Mouse (Mus musculus): ENCODE results near the gene M1ap.

Gene M1ap

DNA sequence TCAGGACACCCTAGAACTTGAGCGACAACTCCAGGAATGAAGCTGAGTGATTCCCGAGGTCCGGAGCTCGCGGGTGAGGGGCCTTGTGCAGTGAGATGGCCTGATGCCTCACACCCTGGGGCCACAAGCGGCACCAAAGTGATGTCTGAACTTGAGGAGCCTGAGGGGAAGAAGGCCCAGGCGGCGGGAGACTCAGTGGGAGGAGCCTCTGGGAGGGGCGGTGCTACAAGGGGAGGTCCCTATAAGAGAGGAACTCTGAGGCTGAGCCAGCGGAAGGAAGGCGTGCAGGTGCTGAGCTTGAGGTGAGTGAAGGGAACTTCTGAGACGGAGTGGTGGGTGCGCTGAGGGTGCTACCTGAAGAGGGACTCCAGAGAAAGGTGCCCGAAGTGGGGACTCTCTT, at the start of gene M1ap:
Gene M1ap, plus strand, starts transcription at position 252 of the 400 bp plus-strand sequence.
- no peak for DNase-seq

DNA sequence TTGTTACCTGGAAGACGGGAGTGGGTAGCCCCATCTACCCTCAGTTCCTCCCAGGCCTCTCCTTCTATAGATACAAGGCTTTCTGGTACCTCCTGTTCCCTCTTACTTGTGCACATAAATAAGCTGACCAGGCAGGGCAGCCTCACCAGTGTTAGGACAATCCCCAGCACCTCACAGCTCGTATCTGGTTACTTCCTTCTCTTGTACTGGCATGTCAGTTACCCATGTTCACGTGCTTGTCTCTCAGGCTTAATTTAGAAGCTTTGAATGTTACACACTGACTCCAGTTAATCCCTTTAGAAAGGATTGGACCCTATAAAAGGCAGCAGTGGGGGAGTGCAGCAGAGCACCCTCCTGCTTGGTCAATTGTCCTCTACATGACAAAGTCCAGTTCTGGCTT, 49.4 kb upstream of the M1ap start:
- DNase-seq = no peak

DNA sequence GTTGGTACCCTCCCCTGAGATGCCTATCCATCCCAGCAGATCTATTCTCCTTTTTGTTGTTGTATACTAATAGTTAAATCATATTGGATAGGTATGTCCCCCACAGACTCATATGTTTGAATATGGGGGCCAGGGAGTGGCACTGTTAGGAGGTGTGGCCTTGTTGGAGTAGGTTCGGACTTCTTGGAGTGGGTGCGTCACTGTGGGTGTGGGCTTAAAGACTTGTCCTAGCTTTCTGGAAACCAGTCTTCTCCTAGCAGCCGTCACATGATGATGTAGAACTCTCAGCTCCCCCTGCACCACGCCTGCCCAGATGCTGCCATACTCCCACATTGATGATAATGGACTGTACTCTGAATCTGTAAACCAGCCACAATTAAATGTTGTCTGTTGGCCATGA, 48.5 kb upstream of the M1ap start:
- no peak for DNase-seq

DNA sequence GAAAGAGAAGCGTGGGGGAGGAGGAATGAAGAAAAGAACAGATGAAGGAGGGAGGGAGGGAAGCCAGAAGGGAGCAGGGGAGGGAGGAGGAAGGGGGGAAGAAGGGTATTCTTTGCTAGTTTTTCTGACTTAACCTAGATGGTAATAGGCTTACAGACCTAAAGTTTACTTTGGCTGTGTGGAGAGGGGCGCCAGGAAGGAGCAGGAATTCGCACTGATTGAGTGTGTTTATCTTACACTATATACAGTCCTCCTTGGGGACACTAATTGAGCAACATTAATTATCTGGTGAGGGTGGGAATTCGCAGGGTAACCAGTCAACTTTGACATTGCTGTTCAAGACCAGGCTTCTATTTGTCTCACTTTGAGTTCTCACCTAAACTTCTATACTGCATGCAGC, 48.0 kb upstream of the M1ap start:
- DNase-seq = no peak

GRCm38 (mm10) chr6:82902559-82902958, 44.1 kb upstream of the M1ap start:
- no peak for DNase-seq

DNA sequence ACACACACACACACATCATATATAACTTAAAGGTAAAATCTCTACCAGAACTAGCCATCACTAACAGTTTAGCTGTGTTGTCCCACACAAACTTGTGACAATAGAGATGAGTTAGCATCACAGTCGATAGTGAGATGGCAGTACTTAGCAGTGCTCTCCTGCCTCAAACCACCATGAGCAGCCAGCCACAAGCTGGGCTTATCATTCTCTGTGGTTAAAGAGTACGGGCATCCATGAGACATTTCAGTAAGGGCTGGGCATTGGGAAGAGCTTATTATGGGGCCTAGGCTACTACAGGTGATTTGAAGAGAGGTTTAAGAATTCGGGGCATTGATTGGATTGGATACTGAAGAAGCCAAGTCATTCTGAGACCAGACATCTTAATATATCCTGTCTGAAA, 39.7 kb upstream of the M1ap start:
- no peak for DNase-seq

DNA sequence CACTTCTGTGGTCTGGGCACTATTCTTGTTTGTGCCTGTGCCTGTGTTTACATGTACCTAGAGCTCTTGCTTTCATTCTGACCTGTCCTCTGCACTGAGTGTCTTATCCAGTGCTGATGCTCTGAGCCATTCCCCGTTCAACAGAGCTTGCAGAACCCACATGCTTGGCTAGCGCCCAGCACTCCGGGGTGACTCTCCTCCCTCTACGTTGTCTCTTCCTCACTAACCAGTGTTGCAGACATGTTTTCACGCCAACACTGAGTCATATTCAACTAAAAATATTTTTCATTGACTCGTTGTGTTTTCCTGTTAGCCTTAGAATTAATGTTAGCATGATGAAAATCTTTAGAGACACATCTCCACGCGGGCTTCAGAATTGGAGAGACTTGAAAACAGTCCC, 38.7 kb upstream of the M1ap start:
- DNase-seq = no peak

- no peak for DNase-seq
These were observed 37.4 kb upstream of the M1ap start for GRCm38 (mm10) chr6:82909136-82909855.

DNA sequence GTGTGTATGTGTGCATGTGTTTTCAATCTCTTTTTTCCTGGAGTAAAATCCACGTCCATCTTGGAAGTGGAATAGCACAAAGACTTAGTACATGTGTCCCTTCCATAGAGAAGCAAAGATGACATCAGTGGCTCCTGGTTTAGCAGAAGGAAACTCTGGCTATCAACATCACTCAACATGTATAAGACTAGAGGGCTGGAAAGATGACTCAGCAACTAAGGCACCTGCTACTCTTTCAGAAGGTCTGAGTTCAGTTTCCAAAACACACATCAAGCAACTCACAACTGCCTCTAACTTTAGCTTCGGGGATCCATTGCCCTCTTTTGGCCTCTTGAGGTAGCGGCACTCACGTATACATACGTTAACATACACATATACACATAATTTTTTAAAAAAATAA, 35.4 kb upstream of the M1ap start:
- DNase-seq = no peak

DNA sequence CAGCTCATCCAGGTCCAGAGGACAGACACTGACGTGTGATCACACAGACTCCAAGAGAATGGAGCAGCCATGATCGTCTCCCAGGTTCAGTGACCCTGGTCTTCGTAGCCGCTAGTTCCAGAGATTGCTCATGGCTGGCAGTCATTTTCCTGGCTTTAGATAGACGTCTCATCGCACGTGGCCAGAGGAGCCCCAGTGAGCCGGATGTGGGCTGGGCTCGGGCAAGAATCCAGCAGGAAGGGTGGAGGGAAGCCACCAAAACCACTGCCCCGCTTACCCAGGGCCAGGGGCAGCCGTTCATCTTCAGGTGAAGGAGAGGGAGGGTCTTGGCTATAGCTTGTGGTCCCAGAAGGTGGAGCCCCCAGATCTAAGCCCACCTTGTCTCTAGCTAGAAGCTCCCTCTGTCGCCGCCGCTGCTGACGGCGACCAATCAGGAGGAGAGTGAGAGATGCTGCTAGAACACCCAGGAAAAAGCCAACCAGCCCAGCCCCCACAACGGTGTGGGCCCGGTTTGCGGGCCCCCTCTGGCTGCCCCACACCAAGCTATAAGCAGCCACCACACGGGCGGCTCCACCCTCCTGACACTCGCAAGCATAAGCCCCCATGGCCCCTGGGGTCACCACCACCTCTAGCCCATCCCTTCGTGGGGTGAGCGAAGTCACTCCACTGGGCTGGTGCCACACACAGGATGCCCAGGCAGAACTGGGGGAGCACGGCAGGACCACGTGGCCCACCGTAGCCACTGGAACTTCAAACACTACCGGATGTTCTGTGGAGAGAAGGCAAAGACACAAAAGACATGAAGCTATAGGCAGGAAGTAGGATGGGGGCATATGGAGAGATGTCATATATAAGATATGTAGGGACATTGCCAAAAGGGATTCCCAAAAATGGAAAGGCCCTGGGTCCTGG, 33.1 kb upstream of the M1ap start:
- peak in 1 of 2 experiments; percentile 8 for DNase-seq

DNA sequence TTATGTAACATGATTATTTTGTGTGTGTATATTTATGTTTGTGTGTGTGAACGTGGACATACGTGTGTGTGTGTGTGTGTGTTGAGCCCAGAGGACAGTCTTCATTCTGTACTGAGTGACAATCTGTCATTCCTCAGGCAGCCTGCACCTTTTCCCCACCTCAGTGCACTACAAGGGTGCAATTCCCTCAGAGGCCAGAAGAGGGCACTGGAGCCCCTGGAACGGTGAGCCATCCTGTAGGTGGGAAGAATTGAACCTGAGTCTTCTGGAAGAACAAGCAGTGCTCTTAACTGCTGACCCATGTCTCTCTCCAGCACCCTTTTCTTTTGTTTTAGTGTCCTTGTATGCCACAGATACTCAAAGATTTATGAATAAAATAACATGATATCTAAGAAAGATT, 30.8 kb upstream of the M1ap start:
- DNase-seq = peak in 1 of 2 experiments; percentile 71

GRCm38 (mm10) chr6:82916459-82916858, 30.2 kb upstream of the M1ap start:
- no peak for DNase-seq

DNA sequence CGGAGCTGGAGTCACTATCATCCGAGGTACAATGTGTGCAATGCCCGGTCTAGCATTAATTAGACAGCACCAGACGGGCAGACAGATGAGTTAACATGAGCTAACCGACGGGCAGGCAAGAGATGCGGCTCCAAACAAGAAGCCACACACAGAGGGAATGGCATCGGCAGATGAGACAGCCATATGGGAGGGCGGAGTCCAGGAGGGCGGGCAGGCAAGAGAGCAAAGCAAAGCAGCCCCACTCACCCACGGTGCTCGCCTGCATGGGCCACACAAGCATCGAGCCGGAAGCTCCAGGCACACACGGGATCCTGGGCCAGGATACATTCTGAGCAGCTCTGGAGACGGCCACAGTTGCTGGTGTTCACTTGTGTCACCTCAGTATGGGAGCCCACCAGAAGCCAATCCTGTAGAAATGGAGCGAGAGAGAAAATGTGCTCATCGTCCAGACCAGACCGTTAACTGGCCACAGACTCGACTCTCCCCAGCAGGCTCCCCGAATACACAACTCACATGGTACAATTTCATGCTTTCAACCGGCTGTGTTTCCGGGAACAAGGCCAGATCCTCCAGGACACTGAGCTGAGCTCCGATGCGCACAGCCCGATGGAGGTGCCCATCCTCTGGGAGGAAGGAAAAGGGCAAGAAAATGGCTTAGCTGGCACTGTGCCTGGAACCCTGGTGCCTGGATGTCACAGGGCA, 29.5 kb upstream of the M1ap start:
- no peak for DNase-seq

DNA sequence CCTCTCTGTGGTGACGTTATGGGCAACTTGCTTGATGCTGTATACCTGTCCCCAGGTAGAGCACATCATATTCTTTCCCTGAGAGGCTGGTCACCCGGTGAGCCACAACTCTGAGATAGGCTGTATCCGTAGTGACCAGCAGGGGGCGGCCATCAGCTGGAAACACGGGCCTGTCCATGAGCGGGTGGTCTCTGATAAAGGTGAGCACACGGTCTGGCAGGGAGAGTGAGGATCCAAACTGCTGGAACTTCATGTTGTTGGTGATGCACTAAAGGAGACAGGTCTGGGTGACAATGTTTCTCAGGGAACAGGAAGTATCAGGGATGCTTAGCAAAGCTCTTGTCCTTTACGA, 28.9 kb upstream of the M1ap start:
- peak; percentile 48 to 55 for DNase-seq

DNA sequence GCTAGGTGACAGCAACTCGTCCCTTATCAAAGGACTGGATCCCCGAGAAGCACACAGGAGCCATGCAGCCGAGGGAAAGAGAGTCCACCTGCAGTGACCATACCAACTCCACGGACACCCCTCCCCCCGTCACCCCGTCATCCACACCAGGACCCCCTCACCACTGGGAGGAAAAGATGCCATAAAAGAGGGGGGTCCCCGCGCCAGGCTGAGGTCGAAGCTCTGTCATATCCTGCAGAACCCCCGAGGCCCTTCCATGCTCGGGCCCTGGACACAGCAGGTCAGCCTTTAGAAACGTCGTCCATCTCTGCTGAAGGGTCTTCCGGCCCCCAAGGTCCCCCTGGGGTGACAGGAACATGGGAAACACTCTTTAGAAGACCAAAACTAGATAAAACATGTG, 28.3 kb upstream of the M1ap start:
- DNase-seq = no peak

DNA sequence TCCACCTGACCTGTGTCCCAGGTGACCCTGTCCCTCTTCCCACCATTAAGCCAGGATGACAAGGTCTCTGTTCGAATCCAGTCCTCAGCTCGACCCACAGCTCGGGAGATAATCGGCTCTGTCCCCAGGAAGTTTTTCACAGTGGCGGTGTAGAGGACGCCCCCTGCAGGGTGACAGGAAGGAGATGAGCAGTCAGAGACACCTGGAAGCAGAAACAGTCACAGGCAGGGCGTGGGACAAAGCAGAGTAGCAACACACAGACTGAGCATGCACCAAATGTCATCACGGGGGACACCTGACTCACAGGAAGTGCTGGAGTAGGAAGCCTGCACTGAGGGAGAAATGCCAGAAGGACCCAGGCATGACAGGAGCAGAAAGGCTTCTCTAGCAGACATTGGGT, 27.2 kb upstream of the M1ap start:
- no peak for DNase-seq

DNA sequence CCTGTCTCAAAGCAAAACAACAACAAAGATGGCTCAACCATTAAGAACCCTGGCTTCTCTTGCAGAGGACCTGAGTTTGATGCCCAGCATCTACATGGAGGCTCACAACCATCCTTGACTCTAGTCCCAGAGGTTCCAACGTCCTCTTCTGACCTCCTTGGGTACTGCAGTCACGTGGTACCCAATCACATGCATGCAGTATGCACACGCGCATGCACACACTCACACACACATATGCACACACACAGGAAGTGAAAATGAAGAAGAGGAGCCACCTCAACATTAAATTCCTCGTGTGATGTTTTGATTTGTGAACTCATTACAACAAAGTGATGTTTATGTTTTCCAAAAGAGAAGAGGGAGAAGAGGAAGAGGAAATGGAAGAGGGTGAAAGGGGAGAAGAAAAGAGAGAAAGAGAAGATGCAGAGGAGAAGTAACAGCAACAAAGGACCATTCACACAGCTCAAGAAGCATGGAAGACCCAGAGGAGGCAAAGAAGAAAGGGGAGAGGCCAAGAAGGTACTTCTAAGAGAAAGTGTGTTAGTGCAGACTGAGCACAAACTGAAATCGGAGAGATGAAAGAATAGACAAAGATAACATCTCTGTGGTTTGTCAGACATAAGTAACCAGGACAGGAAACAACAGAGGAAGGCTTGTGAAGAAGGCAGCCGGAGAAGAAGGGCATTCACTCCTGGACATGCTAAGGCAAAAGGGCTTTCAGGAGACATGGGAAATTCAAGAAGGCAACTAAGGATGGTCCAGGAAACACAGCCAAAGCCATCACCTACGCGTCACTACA, 25.1 kb upstream of the M1ap start:
- DNase-seq = no peak

DNA sequence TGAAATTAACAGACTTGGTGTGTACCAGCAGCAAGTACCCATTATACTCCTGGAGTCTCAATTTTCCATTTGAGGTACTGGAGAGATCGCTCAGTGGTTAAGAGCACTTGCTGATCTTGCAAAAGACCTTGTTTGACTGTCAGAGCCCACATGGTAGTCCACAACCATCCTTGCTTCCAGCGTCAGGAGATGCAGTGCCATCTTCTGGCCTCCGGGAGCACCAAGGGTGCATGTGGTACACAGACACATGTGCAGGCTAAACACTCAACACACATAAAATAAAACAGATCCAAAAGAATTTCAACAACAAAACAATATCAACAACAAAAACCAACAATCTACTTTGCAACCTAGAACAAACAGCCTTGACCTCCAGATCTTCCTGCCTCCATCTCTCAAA, 21.7 kb upstream of the M1ap start:
- no peak for DNase-seq

GRCm38 (mm10) chr6:82926106-82926505, 20.6 kb upstream of the M1ap start:
- DNase-seq = no peak

DNA sequence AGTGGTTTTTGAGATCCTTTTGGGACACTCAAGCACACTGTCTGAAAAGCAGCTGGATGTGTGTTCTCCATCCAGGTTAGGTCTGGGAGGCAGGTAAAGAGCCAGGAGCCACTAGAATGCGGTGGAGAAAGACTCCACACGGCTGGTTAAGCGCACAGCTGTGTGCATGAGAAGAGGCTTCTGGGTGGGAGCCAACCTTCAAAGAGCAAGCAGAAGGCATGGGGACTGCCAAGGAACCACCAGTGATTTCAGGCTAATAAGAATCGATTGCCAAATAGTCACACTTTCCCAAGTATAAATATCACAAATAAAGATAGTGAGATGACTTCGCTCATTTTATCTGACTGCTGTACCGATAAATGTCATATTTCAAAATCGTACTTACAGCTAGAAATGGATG, 20.2 kb upstream of the M1ap start:
- DNase-seq = no peak

GRCm38 (mm10) chr6:82927617-82928016, 19.1 kb upstream of the M1ap start:
- DNase-seq = no peak

DNA sequence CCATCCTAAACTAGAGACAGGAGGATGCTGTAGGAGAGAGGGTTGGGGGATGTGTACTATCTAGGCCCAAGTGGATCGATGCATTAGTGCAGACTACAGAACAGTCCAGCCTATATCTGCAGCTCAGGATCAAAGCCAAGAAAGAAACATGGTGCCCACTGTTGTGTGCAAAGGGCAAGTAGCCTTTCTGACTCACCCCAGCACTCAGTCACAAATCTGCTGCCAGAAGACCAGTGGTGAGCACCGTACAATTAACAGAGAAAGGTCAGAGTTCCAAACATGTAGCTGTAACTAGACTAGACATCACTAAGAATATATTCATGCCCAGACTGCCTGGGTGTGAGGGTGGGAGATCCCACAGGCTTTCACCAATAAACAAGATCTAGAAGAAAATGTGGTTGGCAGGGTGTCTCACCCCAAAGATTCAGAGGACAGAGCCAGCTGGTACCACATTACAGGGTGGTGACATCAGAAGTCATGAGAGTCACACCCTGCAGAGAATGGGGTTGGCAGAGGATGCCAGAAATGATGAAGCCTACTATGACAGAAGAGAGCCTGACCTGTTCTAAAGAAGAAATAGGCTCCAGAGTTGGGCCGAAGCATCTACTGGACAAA, 12.0 kb upstream of the M1ap start:
- DNase-seq = no peak

Data from kidney, postnatal 25 days (tissue).